ENCODE assay signal across 22 mouse cellular contexts in genomic region chr14:55430255-55430654, GRCm38 (mm10). TPM values are rescaled to one million over a fixed set of nuclear protein-coding genes. Genes with fewer than 3 reads are reported as not detected.
DNase-seq lines count a peak whose midpoint lies in the region; ATAC-seq and TF ChIP-seq lines count a peak whose summit lies in the region.
"Had no signal": no experiment of that assay in that cellular context is flagged by ENCODE, and none has a peak within 500 bp of the region (broad histone marks: within the 10 kb centered on the region; RNA-seq: fewer than 3 reads in every experiment).

No protein-coding gene starts in this region.

- no peak overlapping the region for H3K4me3 ChIP-seq in heart, adult 2 months
- H3K4me3 ChIP-seq in MEL (ENCODE audit: control insufficient read depth in 1 of 2, insufficient read depth in 1 of 2, low read depth in 2 of 2, low read length in 2 of 2): no peak overlapping the region
- H3K4me3 ChIP-seq: embryonic facial prominence, embryonic 13.5 days; embryonic facial prominence, embryonic 15.5 days; erythroblast, embryonic 14.5 days; forebrain, embryonic 10.5 days; forebrain, embryonic 12.5 days; forebrain, embryonic 15.5 days had no signal

- no peak overlapping the region for H3K27ac ChIP-seq in heart, adult 2 months
- no peak overlapping the region for H3K27ac ChIP-seq in MEL (ENCODE audit: control insufficient read depth, low read depth, low read length)
- H3K27ac ChIP-seq: embryonic facial prominence, embryonic 13.5 days; embryonic facial prominence, embryonic 15.5 days; forebrain, embryonic 10.5 days; forebrain, embryonic 12.5 days; forebrain, embryonic 15.5 days had no signal

- no peak for TF ChIP-seq CTCF in heart, adult 2 months (IDR thresholded peaks at IDR 0.05)
- no peak for TF ChIP-seq CTCF in MEL (IDR thresholded peaks at IDR 0.05 in 2 of 3, conservative IDR thresholded peaks at IDR 0.05 in 1 of 3; ENCODE audit: control insufficient read depth in 1 of 3, insufficient read depth in 1 of 3, low read depth in 2 of 3, low read length in 3 of 3, poor library complexity in 1 of 3, severe bottlenecking in 1 of 3)

- no peak overlapping the region for H3K9ac ChIP-seq in heart, adult 2 months (ENCODE audit: low read depth, low read length)
- no peak overlapping the region for H3K9ac ChIP-seq in MEL (ENCODE audit: control insufficient read depth, low read depth, low read length, poor library complexity, severe bottlenecking)
- H3K9ac ChIP-seq: embryonic facial prominence, embryonic 13.5 days; embryonic facial prominence, embryonic 15.5 days; forebrain, embryonic 12.5 days; forebrain, embryonic 15.5 days; forebrain, postnatal 0 days had no signal

- H3K9me3 ChIP-seq in MEL (replicated peaks; ENCODE audit: insufficient read depth, low read length): no peaks in the 10 kb centered on the region
- H3K9me3 ChIP-seq: embryonic facial prominence, embryonic 13.5 days; embryonic facial prominence, embryonic 15.5 days; forebrain, embryonic 10.5 days; forebrain, embryonic 12.5 days; forebrain, embryonic 15.5 days had no signal

- peak; percentile 83 for DNase-seq in heart, adult 11 months
- DNase-seq in heart, adult 2 months: no peak
- peak; percentile 10 for DNase-seq in MEL (ENCODE audit: low read depth, low spot score)
- DNase-seq in thymus, postnatal 14 days: no peak
- no peak for DNase-seq in embryo, embryonic 11 days
- DNase-seq: adrenal gland, adult 2 months; adrenal gland, postnatal 10 days; adrenal gland, postnatal 25 days; B cell, adult 2 months; cerebellum, adult 11 months; cerebellum, adult 18-20 months; cerebellum, adult 8-10 months; cerebellum, postnatal 10 days; cerebellum, postnatal 25 days; forebrain, postnatal 0 days had no signal

- TF ChIP-seq RAD21 in MEL (IDR thresholded peaks at IDR 0.05; ENCODE audit: low read depth, low read length): no peak

- H3K27me3 ChIP-seq in heart, adult 2 months (ENCODE audit: control insufficient read depth, insufficient read depth, low read length): no peaks in the 10 kb centered on the region
- H3K27me3 ChIP-seq in MEL (ENCODE audit: control insufficient read depth in 1 of 2, insufficient read depth in 2 of 2, low read length in 2 of 2): peaks cover 8 to 9% of the 10 kb centered on the region in 2 experiments
- H3K27me3 ChIP-seq: embryonic facial prominence, embryonic 13.5 days; embryonic facial prominence, embryonic 15.5 days; forebrain, embryonic 12.5 days; forebrain, embryonic 15.5 days had no signal

- TF ChIP-seq EP300 in heart, adult 2 months (IDR thresholded peaks at IDR 0.05; ENCODE audit: insufficient read depth, low read depth, low read length): no peak
- TF ChIP-seq EP300 in MEL (IDR thresholded peaks at IDR 0.05; ENCODE audit: low read depth in 1 of 2, low read length in 2 of 2): no peak

- ATAC-seq in megakaryocyte-erythroid progenitor cell, adult 5-6 weeks (replicated peaks; ENCODE audit: low FRiP score, low TSS enrichment, poor library complexity, severe bottlenecking): peak; percentile 56
- ATAC-seq: forebrain, embryonic 15.5 days; forebrain, postnatal 0 days had no signal

- H3K36me3 ChIP-seq in heart, adult 2 months (ENCODE audit: control insufficient read depth, insufficient read depth, low read length): no peaks in the 10 kb centered on the region
- peaks cover 0 to 17% of the 10 kb centered on the region in 2 experiments; a peak in 2 of 4 replicates for H3K36me3 ChIP-seq in MEL (ENCODE audit: control insufficient read depth in 1 of 2, insufficient read depth in 2 of 2, low read length in 2 of 2)
- H3K36me3 ChIP-seq: embryonic facial prominence, embryonic 13.5 days; embryonic facial prominence, embryonic 15.5 days; forebrain, embryonic 10.5 days; forebrain, embryonic 12.5 days; forebrain, embryonic 15.5 days had no signal

- no peaks in the 10 kb centered on the region for H3K79me2 ChIP-seq in heart, adult 2 months (replicated peaks; ENCODE audit: control insufficient read depth, insufficient read depth, low read length)
- H3K79me2 ChIP-seq in MEL (ENCODE audit: control insufficient read depth, insufficient read depth, low read length, poor library complexity): no peaks in the 10 kb centered on the region

- no peaks in the 10 kb centered on the region for H3K4me1 ChIP-seq in heart, adult 2 months (ENCODE audit: control insufficient read depth, insufficient read depth, low read length)
- H3K4me1 ChIP-seq in MEL (ENCODE audit: control insufficient read depth in 1 of 2, insufficient read depth in 2 of 2, low read length in 2 of 2): peaks cover 7 to 20% of the 10 kb centered on the region in 2 experiments
- H3K4me1 ChIP-seq: embryonic facial prominence, embryonic 13.5 days; embryonic facial prominence, embryonic 15.5 days; forebrain, embryonic 10.5 days; forebrain, embryonic 12.5 days; forebrain, embryonic 15.5 days had no signal

- TF ChIP-seq POLR2A in heart, adult 2 months (IDR thresholded peaks at IDR 0.05; ENCODE audit: insufficient read depth, low read depth, low read length): no peak
- no peak for TF ChIP-seq POLR2A in MEL (IDR thresholded peaks at IDR 0.05; ENCODE audit: control insufficient read depth in 1 of 2, insufficient read depth in 1 of 2, low read depth in 1 of 2, low read length in 2 of 2, poor library complexity in 1 of 2)

- intact Hi-C loops in heart, adult 2 months (cut with DNase I): no loop called here

- 89% methylated on average over 4 of the region's 4 CpGs for WGBS in heart, adult 2 months

TF ChIP-seq in MEL, 35 proteins besides CTCF, POLR2A, EP300 and RAD21:
- TF ChIP-seq ETS1 (IDR thresholded peaks at IDR 0.05; ENCODE audit: low read depth, low read length): peak; percentile 17; the same call in 1 of the 2 replicates
- TF ChIP-seq E2F4 (IDR thresholded peaks at IDR 0.05; ENCODE audit: borderline replicate concordance, low read depth, low read length): no peak
- no peak for TF ChIP-seq JUND (IDR thresholded peaks at IDR 0.05; ENCODE audit: low read depth, low read length)
- TF ChIP-seq RCOR1 (IDR thresholded peaks at IDR 0.05; ENCODE audit: low read depth, low read length): no peak

RNA-seq across cellular contexts. Expression of gene Dhrs4, which starts 48.3 kb away (rescaled TPM):
- 100 to 1,000 TPM; 106 to 125 TPM for total RNA-seq in heart, adult 2 months (2021)
- polyA plus RNA-seq in heart, adult 2 months (2012; rRNA removed): 64.7 and 85.7 TPM in 2 replicates
- 19.9 and 22.7 TPM in 2 replicates for total RNA-seq in MEL (2012; rRNA removed)
- 10 to 100 TPM in 1 of 2 experiments, not detected in 1; 34.2 TPM for polyA plus RNA-seq in MEL (2012; ENCODE audit: insufficient read depth in 1 of 2, insufficient read length in 2 of 2, low read depth in 1 of 2, low replicate concordance in 2 of 2, missing spikeins in 1 of 2)
- total RNA-seq in megakaryocyte-erythroid progenitor cell, adult 5-6 weeks (2014; fragmentation: Nextera tagmentation): 103 and 133 TPM in 2 replicates
- total RNA-seq in megakaryocyte-erythroid progenitor cell, adult 5-6 weeks (2017): 128 and 189 TPM in 2 replicates

Comparison
In these comparisons a context has a peak if more than half of its experiments do, and no peak if none do; other contexts are left out.
1. DNase-seq: peak in heart, adult 11 months (single experiment) and MEL (single experiment); none in heart, adult 2 months (0 of 2), thymus, postnatal 14 days (single experiment) and embryo, embryonic 11 days (single experiment).